In the genomic region with DNA sequence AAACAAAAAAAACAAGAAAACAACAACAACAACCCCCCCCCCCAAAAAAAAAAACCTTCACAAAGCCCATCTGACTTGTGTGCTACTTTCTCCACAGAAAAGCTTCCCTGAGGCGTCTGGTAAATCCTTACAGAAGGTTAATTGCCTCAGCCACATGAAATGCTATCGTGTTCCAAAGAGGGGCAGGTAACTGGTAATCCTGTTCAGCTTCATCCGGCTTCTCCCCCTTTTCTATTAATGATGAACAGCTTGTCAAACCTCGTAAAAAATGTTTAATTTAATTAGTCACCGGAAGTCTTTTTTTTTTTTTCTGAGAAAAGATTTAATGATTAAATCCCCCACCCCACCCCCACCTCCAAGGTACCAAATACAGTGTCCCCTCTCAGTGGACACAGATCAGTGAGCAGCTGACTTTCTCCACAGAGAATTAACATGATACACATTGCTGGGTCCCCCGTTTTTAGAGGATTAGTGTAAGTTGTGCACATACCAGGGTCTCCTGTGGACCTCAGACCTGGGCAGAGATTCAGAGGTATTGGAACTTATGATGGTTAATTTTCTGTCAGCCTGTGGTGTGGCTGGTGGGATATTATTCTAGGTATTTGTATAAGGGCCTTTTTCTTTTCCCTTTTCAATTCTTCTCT, we compare ENCODE assay signal across 23 mouse cellular contexts. TPM values are rescaled to one million over a fixed set of nuclear protein-coding genes. Genes with fewer than 3 reads are reported as not detected.
DNase-seq lines count a peak whose midpoint lies in the region; ATAC-seq and TF ChIP-seq lines count a peak whose summit lies in the region.
"Had no signal": no experiment of that assay in that cellular context is flagged by ENCODE, and none has a peak within 500 bp of the region (broad histone marks: within the 10 kb centered on the region; RNA-seq: fewer than 3 reads in every experiment).

No protein-coding gene starts in this region.

- no peak overlapping the region for H3K9ac ChIP-seq in kidney, embryonic 16.5 days (replicated peaks; ENCODE audit: low read length)
- H3K9ac ChIP-seq: forebrain, embryonic 13.5 days; hindbrain, embryonic 12.5 days; hindbrain, embryonic 15.5 days had no signal

- H3K4me1 ChIP-seq in kidney, adult 2 months (ENCODE audit: control insufficient read depth, insufficient read depth, low read length) = peaks cover 5% of the 10 kb centered on the region; the same call in 1 of the 2 replicates
- no peaks in the 10 kb centered on the region for H3K4me1 ChIP-seq in kidney, embryonic 16.5 days (ENCODE audit: insufficient read depth, low read length)
- H3K4me1 ChIP-seq: forebrain, embryonic 10.5 days; forebrain, embryonic 13.5 days; hindbrain, embryonic 12.5 days; hindbrain, embryonic 15.5 days had no signal

- no peak for ATAC-seq in Patski
- ATAC-seq in kidney, embryonic 16.5 days (ENCODE audit: low FRiP score, low TSS enrichment) = peak; percentile 71; the same call in 1 of the 2 replicates
- ATAC-seq: forebrain, embryonic 13.5 days; forebrain, embryonic 16.5 days had no signal

- TF ChIP-seq POLR2A in kidney, adult 2 months (IDR thresholded peaks at IDR 0.05; ENCODE audit: low read depth, low read length) = no peak

- peak; percentile 79 for DNase-seq in kidney, adult 2 months
- no peak for DNase-seq in kidney, adult 18-20 months
- DNase-seq in Patski (ENCODE audit: low read depth, low spot score) (peak; percentile 2), liver (no peak)
- peak; percentile 30 to 54 for DNase-seq in kidney, postnatal 36 days
- no peak for DNase-seq in ovary, postnatal 14 days (ENCODE audit: low spot score)
- DNase-seq: adrenal gland, adult 2 months; adrenal gland, postnatal 14 days; B cell, adult 2 months; cerebellum, adult 11 months; cerebellum, adult 2 months; cerebellum, adult 9-11 months; cerebellum, postnatal 36 days; gastrocnemius, postnatal 10 days; gastrocnemius, postnatal 36 days had no signal

- H3K27me3 ChIP-seq in kidney, adult 2 months (replicated peaks; ENCODE audit: control insufficient read depth, insufficient read depth, low read length) = no peaks in the 10 kb centered on the region
- H3K27me3 ChIP-seq in Patski = no peaks in the 10 kb centered on the region
- no peaks in the 10 kb centered on the region for H3K27me3 ChIP-seq in kidney, embryonic 16.5 days (ENCODE audit: insufficient read depth, low read length)
- H3K27me3 ChIP-seq: forebrain, embryonic 13.5 days; hindbrain, embryonic 12.5 days; hindbrain, embryonic 15.5 days had no signal

- no peaks in the 10 kb centered on the region for H3K9me3 ChIP-seq in kidney, embryonic 16.5 days (ENCODE audit: low read length)
- H3K9me3 ChIP-seq: forebrain, embryonic 10.5 days; forebrain, embryonic 13.5 days; G1E; hindbrain, embryonic 12.5 days; hindbrain, embryonic 15.5 days had no signal

- in situ Hi-C loops in Patski (cut with MboI; ENCODE audit: low pct_unique_long_range_greater_than_20kb) = no loop called here

- 37% methylated on average over 6 of the region's 6 CpGs for WGBS in kidney, adult 2 months
- WGBS in kidney, embryonic 16.5 days = 50% methylated on average over 6 of the region's 6 CpGs

- CTCF ChIA-PET in Patski (lab: Charles Lee) = no interaction called here

- POLR2A ChIA-PET in Patski (lab: Charles Lee) = interaction anchor here (0.6 kb wide), 1 partner anchor 633 kb away, joined by 5 read pairs; no protein-coding TSS in a partner anchor

- no peak overlapping the region for H3K4me2 ChIP-seq in kidney, embryonic 16.5 days (replicated peaks; ENCODE audit: low read depth, low read length)
- H3K4me2 ChIP-seq: forebrain, embryonic 13.5 days; heart, embryonic 11.5 days; hindbrain, embryonic 12.5 days; hindbrain, embryonic 15.5 days had no signal

- no peaks in the 10 kb centered on the region for H3K36me3 ChIP-seq in kidney, adult 2 months (ENCODE audit: control insufficient read depth, insufficient read depth, low read length)
- H3K36me3 ChIP-seq in kidney, embryonic 16.5 days (ENCODE audit: insufficient read depth, low read length) = no peaks in the 10 kb centered on the region
- H3K36me3 ChIP-seq: forebrain, embryonic 10.5 days; G1E; hindbrain, embryonic 12.5 days; hindbrain, embryonic 15.5 days had no signal

- H3K27ac ChIP-seq in kidney, adult 2 months (ENCODE audit: insufficient read depth, low read depth, low read length) = no peak overlapping the region; the same call in 1 of the 2 replicates
- no peak overlapping the region for H3K27ac ChIP-seq in kidney, embryonic 16.5 days (ENCODE audit: low read length)
- H3K27ac ChIP-seq: forebrain, embryonic 10.5 days; forebrain, embryonic 13.5 days; hindbrain, embryonic 12.5 days; hindbrain, embryonic 15.5 days had no signal

- H3K4me3 ChIP-seq in kidney, adult 2 months (ENCODE audit: insufficient read depth, low read depth, low read length) = no peak overlapping the region
- no peak overlapping the region for H3K4me3 ChIP-seq in kidney, embryonic 16.5 days (ENCODE audit: low read length)
- H3K4me3 ChIP-seq: forebrain, embryonic 10.5 days; forebrain, embryonic 13.5 days; hindbrain, embryonic 12.5 days; hindbrain, embryonic 15.5 days had no signal

- TF ChIP-seq CTCF in kidney, adult 2 months (conservative IDR thresholded peaks at IDR 0.05; ENCODE audit: insufficient read depth, insufficient read length, low read depth, low read length) = no peak
- TF ChIP-seq CTCF in Patski (IDR thresholded peaks at IDR 0.05) = no peak

RNA-seq across cellular contexts. Expression of a gene that starts 26.2 kb away (rescaled TPM):
- polyA plus RNA-seq in kidney, adult 2 months (2012; rRNA removed) = 10.0 and 13.2 TPM in 2 replicates
- polyA plus RNA-seq in Patski (2021) = 20.3 TPM
- 14.4 and 16.7 TPM in 2 replicates for polyA plus RNA-seq in kidney, embryonic 16.5 days (2015; fragmentation: Nextera tagmentation; extraction: Ambion mirVana)

Comparison
In these comparisons a context has a peak if more than half of its experiments do, and no peak if none do; other contexts are left out.
1. DNase-seq: peak in kidney, adult 2 months (single experiment), Patski (single experiment) and kidney, postnatal 36 days (2 of 2); none in kidney, adult 18-20 months (single experiment), ovary, postnatal 14 days (single experiment) and liver (single experiment).